ENCODE assay signal across 15 mouse cellular contexts in genomic region chr2:102878513-102878912, GRCm38 (mm10).
"Had no signal": no experiment of that assay in that cellular context is flagged by ENCODE, and none has a peak within 500 bp of the region (broad histone marks: within the 10 kb centered on the region; RNA-seq: fewer than 3 reads in every experiment).

No protein-coding gene starts in this region.

- H3K36me3 ChIP-seq: limb, embryonic 10.5 days; liver, embryonic 15.5 days; midbrain, embryonic 13.5 days; neural tube, embryonic 15.5 days; stomach, embryonic 15.5 days had no signal

- H3K9ac ChIP-seq: liver, embryonic 15.5 days; midbrain, embryonic 13.5 days; neural tube, embryonic 15.5 days; stomach, embryonic 15.5 days had no signal

- H3K4me3 ChIP-seq: layer of hippocampus, adult 2 months; limb, embryonic 10.5 days; liver, embryonic 15.5 days; midbrain, embryonic 13.5 days; myocyte; neural tube, embryonic 15.5 days; stomach, embryonic 15.5 days had no signal

- H3K4me2 ChIP-seq: liver, embryonic 11.5 days; liver, embryonic 15.5 days; midbrain, embryonic 13.5 days; neural tube, embryonic 15.5 days; stomach, embryonic 15.5 days had no signal

- H3K27me3 ChIP-seq: liver, embryonic 15.5 days; midbrain, embryonic 13.5 days; neural tube, embryonic 15.5 days; stomach, embryonic 15.5 days had no signal

- ATAC-seq: lung, postnatal 0 days; midbrain, embryonic 13.5 days had no signal

- H3K27ac ChIP-seq: layer of hippocampus, adult 2 months; limb, embryonic 10.5 days; liver, embryonic 15.5 days; midbrain, embryonic 13.5 days; neural tube, embryonic 15.5 days; stomach, embryonic 15.5 days had no signal

- H3K9me3 ChIP-seq: limb, embryonic 10.5 days; liver, embryonic 15.5 days; midbrain, embryonic 13.5 days; neural tube, embryonic 15.5 days; stomach, embryonic 15.5 days had no signal

- DNase-seq: kidney, adult 8-10 months; kidney, postnatal 36 days; lung, adult 2 months; lung, postnatal 36 days; right cerebral cortex, postnatal 14 days; thymus, postnatal 36 days had no signal
